ENCODE assay signal across 17 mouse cellular contexts in genomic region chr6:39398342-39398741, GRCm38 (mm10). TPM values are rescaled to one million over a fixed set of nuclear protein-coding genes. Genes with fewer than 3 reads are reported as not detected.
"Had no signal": no experiment of that assay in that cellular context is flagged by ENCODE, and none has a peak within 500 bp of the region (broad histone marks: within the 10 kb centered on the region; RNA-seq: fewer than 3 reads in every experiment).

No protein-coding gene starts in this region.

- H3K36me3 ChIP-seq: lung, embryonic 15.5 days had no signal

- H3K27ac ChIP-seq: lung, embryonic 15.5 days; macrophage; midbrain, embryonic 13.5 days; midbrain, embryonic 15.5 days; neural tube, embryonic 12.5 days had no signal

- H3K4me3 ChIP-seq: lung, embryonic 15.5 days; megakaryocyte, embryonic 14.5 days; midbrain, embryonic 13.5 days; midbrain, embryonic 15.5 days; neural tube, embryonic 12.5 days had no signal

- H3K9me3 ChIP-seq: lung, embryonic 15.5 days; megakaryocyte, embryonic 14.5 days; midbrain, embryonic 13.5 days; midbrain, embryonic 15.5 days; neural tube, embryonic 12.5 days had no signal

- H3K27me3 ChIP-seq: lung, embryonic 15.5 days; megakaryocyte, embryonic 14.5 days; midbrain, embryonic 13.5 days; midbrain, embryonic 15.5 days; neural tube, embryonic 12.5 days had no signal

- H3K9ac ChIP-seq: liver, postnatal 0 days; lung, embryonic 15.5 days; midbrain, embryonic 13.5 days; midbrain, embryonic 15.5 days; neural tube, embryonic 12.5 days had no signal

- DNase-seq: liver, postnatal 0 days; lung, adult 2 months; lung, postnatal 14 days; lung, postnatal 36 days; right cerebral cortex, postnatal 14 days; spleen, adult 18-20 months; thymus, adult 2 months; thymus, postnatal 25 days; thymus, postnatal 4 days had no signal

- H3K4me1 ChIP-seq: lung, embryonic 15.5 days; megakaryocyte, embryonic 14.5 days; midbrain, embryonic 13.5 days; midbrain, embryonic 15.5 days; neural tube, embryonic 12.5 days had no signal

RNA-seq across cellular contexts. Expression of gene Rab19, which starts 17.4 kb away (rescaled TPM):
- total RNA-seq: midbrain, postnatal 0 days had no signal
- polyA plus RNA-seq: neural tube, embryonic 14.5 days had no signal
